Mouse (Mus musculus) kidney, adult 2 months (tissue): ENCODE results near the gene Mllt3. TPM values are rescaled to one million over a fixed set of nuclear protein-coding genes. Genes with fewer than 3 reads are reported as not detected.

Experiments
- DNase-seq: peaks from one replicate; pipeline ENCODE4 v3.0.0; 2021
- H3K27ac ChIP-seq: fragments of 200-500 bp; 2 replicates; pipeline ENCODE4 v1.5.1; 2012; ENCODE audit warnings: low read depth, low read length, control low read depth, inconsistent platforms; ENCODE audit not compliant: insufficient read depth
- H3K27me3 ChIP-seq: fragments of 200-500 bp; replicated peaks from 2 replicates; pipeline ENCODE4 v1.6.1; 2012; ENCODE audit warnings: mild to moderate bottlenecking, moderate library complexity, low read length, inconsistent platforms; ENCODE audit not compliant: control insufficient read depth, insufficient read depth
- H3K36me3 ChIP-seq: fragments of 200-500 bp; 2 replicates; pipeline ENCODE4 v1.6.1; 2012; ENCODE audit warnings: mild to moderate bottlenecking, moderate library complexity, low read length, inconsistent platforms; ENCODE audit not compliant: control insufficient read depth, insufficient read depth
- H3K4me1 ChIP-seq: fragments of 200-500 bp; 2 replicates; pipeline ENCODE4 v1.6.1; 2011; ENCODE audit warnings: low read length; ENCODE audit not compliant: control insufficient read depth, insufficient read depth
- H3K4me3 ChIP-seq: fragments of 200-500 bp; 2 replicates; pipeline ENCODE4 v1.5.1; 2011; ENCODE audit warnings: mild to moderate bottlenecking, low read depth, low read length, control low read depth; ENCODE audit not compliant: insufficient read depth
- CTCF ChIP-seq: fragments of 200-500 bp; conservative IDR thresholded peaks from 2 replicates; pipeline ENCODE4 v1.5.1; 2011; ENCODE audit warnings: low read depth, mild to moderate bottlenecking, control low read depth, low read length, moderate library complexity, mixed read lengths; ENCODE audit not compliant: insufficient read depth, insufficient read length
- POLR2A ChIP-seq: fragments of 200-500 bp; IDR thresholded peaks from one replicate; pipeline ENCODE4 v1.6.1; 2011; ENCODE audit warnings: low read depth, low read length, control low read depth
- WGBS: fragments of 180-500 bp; shearing (Covaris S2); methylation state at CpG from one replicate; pipeline ENCODE4 v1.1.7; 2018; 5-methylcytosine and 5-hydroxymethylcytosine counted together
- polyA plus RNA-seq: library from polyadenylated mRNA; depleted of rRNA; stranded (reverse); fragments of >200 nt; gene quantifications from 2 replicates; pipeline ENCODE4 v1.2.3, GENCODE M21; 2012; rRNA removed

The Mllt3 gene
- polyA plus RNA-seq, 1 experiment = 5.2 TPM

GRCm38 (mm10) chr4:87739104-87739503 lies 294.1 kb downstream of the Mllt3 start:
- H3K36me3 ChIP-seq = no peaks in the 10 kb centered on the region
- no peak overlapping the region for H3K4me3 ChIP-seq
- no peak for TF ChIP-seq POLR2A
- no peak for TF ChIP-seq CTCF
- H3K4me1 ChIP-seq = no peaks in the 10 kb centered on the region
- 64% methylated on average over 2 of the region's 2 CpGs for WGBS
- DNase-seq = no peak
- no peak overlapping the region for H3K27ac ChIP-seq
- no peaks in the 10 kb centered on the region for H3K27me3 ChIP-seq

GRCm38 (mm10) chr4:87737201-87737806 lies 295.9 kb downstream of the Mllt3 start:
- DNase-seq = no peak
- WGBS = 85% methylated on average over 6 of the region's 6 CpGs
- no peak for TF ChIP-seq CTCF
- no peak overlapping the region for H3K27ac ChIP-seq
- no peaks in the 10 kb centered on the region for H3K4me1 ChIP-seq
- H3K27me3 ChIP-seq = no peaks in the 10 kb centered on the region
- H3K36me3 ChIP-seq = no peaks in the 10 kb centered on the region
- H3K4me3 ChIP-seq = no peak overlapping the region

- no peaks in the 10 kb centered on the region for H3K4me1 ChIP-seq
- H3K36me3 ChIP-seq = no peaks in the 10 kb centered on the region
- WGBS = 49% methylated on average over 3 of the region's 3 CpGs
- no peak overlapping the region for H3K27ac ChIP-seq
- H3K27me3 ChIP-seq = no peaks in the 10 kb centered on the region
- no peak for DNase-seq
- H3K4me3 ChIP-seq = no peak overlapping the region
- no peak for TF ChIP-seq CTCF
These were observed 296.4 kb downstream of the Mllt3 start for GRCm38 (mm10) chr4:87736779-87737178.

- TF ChIP-seq CTCF (no peak), POLR2A (no peak)
- WGBS = 66% methylated on average over 5 of the region's 5 CpGs
- H3K27ac ChIP-seq = no peak overlapping the region
- no peak for DNase-seq
- H3K27me3 ChIP-seq = no peaks in the 10 kb centered on the region
- no peaks in the 10 kb centered on the region for H3K4me1 ChIP-seq
- H3K36me3 ChIP-seq = no peaks in the 10 kb centered on the region
- H3K4me3 ChIP-seq = no peak overlapping the region
These were observed 302.0 kb downstream of the Mllt3 start for GRCm38 (mm10) chr4:87731118-87731672.

GRCm38 (mm10) chr4:87728581-87728980 lies 304.6 kb downstream of the Mllt3 start:
- DNase-seq = no peak
- TF ChIP-seq POLR2A = no peak
- TF ChIP-seq CTCF = no peak
- Histone ChIP-seq H3K27ac (no peak overlapping the region), H3K4me1 (no peaks in the 10 kb centered on the region), H3K27me3 (no peaks in the 10 kb centered on the region), H3K4me3 (no peak overlapping the region), H3K36me3 (no peaks in the 10 kb centered on the region)
- WGBS = 90% methylated on average over 1 of the region's 1 CpGs

GRCm38 (mm10) chr4:87723448-87723847 lies 309.7 kb downstream of the Mllt3 start:
- no peak for DNase-seq
- H3K4me1 ChIP-seq = no peaks in the 10 kb centered on the region
- no peaks in the 10 kb centered on the region for H3K36me3 ChIP-seq
- no peaks in the 10 kb centered on the region for H3K27me3 ChIP-seq
- WGBS = 90% methylated on average over 6 of the region's 6 CpGs
- TF ChIP-seq CTCF = no peak
- no peak for TF ChIP-seq POLR2A
- no peak overlapping the region for H3K4me3 ChIP-seq
- H3K27ac ChIP-seq = no peak overlapping the region

Other genes starting within 250 kb of the Mllt3 start
- 6.8 TPM in 2 replicates for gene Focad, start 61.3 kb upstream of the Mllt3 start, polyA plus RNA-seq